ENCODE assay signal across 26 mouse cellular contexts in genomic region chr19:3528646-3529045, GRCm38 (mm10). TPM values are rescaled to one million over a fixed set of nuclear protein-coding genes. Genes with fewer than 3 reads are reported as not detected.
DNase-seq lines count a peak whose midpoint lies in the region; ATAC-seq and TF ChIP-seq lines count a peak whose summit lies in the region.
"Had no signal": no experiment of that assay in that cellular context is flagged by ENCODE, and none has a peak within 500 bp of the region (broad histone marks: within the 10 kb centered on the region; RNA-seq: fewer than 3 reads in every experiment).

No protein-coding gene starts in this region.

- no peaks in the 10 kb centered on the region for H3K9me3 ChIP-seq in kidney, embryonic 15.5 days (replicated peaks)
- H3K9me3 ChIP-seq: G1E; heart, embryonic 13.5 days; hindbrain, embryonic 12.5 days; limb, embryonic 15.5 days; liver, embryonic 15.5 days; midbrain, embryonic 12.5 days had no signal

- H3K36me3 ChIP-seq in kidney, embryonic 15.5 days, result peaks cover 30% of the 10 kb centered on the region

- no peaks in the 10 kb centered on the region for H3K27me3 ChIP-seq in kidney, embryonic 15.5 days
- H3K27me3 ChIP-seq: CH12.LX; heart, embryonic 13.5 days; hindbrain, embryonic 12.5 days; limb, embryonic 15.5 days; liver, embryonic 15.5 days; midbrain, embryonic 12.5 days had no signal

- no peak overlapping the region for H3K27ac ChIP-seq in kidney, embryonic 15.5 days
- no peak overlapping the region for H3K27ac ChIP-seq in gastrocnemius, adult 2 months
- H3K27ac ChIP-seq: heart, adult 2 months; heart, embryonic 13.5 days; hindbrain, embryonic 12.5 days; limb, embryonic 15.5 days; liver, embryonic 15.5 days; midbrain, embryonic 12.5 days had no signal

- no peak overlapping the region for H3K4me3 ChIP-seq in kidney, embryonic 15.5 days (replicated peaks)
- H3K4me3 ChIP-seq in gastrocnemius, adult 2 months, result no peak overlapping the region
- H3K4me3 ChIP-seq: heart, adult 2 months; heart, embryonic 13.5 days; hindbrain, embryonic 12.5 days; left cerebral cortex, adult 2 months; limb, embryonic 15.5 days; liver, embryonic 15.5 days; midbrain, embryonic 12.5 days had no signal

- DNase-seq in kidney, adult 11 months, result peak; percentile 27
- DNase-seq in 3T3-L1 (ENCODE audit: low read depth, low spot score), result peak; percentile 12
- peak; percentile 62 to 81 for DNase-seq in lung, adult 18-20 months
- peak; percentile 48 for DNase-seq in lung, postnatal 10 days
- DNase-seq in liver, result no peak
- no peak for DNase-seq in gastrocnemius, adult 2 months
- DNase-seq in urinary bladder, postnatal 36 days (ENCODE audit: low spot score in 2 of 2), result no peak
- DNase-seq: adrenal gland, postnatal 10 days; B cell, adult 2 months; cerebellum, adult 18-20 months; cerebellum, postnatal 14 days; gastrocnemius, postnatal 25 days; heart, adult 2 months; right cerebral cortex, postnatal 14 days; spleen, adult 18-20 months; thymus, postnatal 36 days had no signal

- no peak for TF ChIP-seq CTCF in gastrocnemius, adult 2 months (IDR thresholded peaks at IDR 0.05)

- no peaks in the 10 kb centered on the region for H3K4me1 ChIP-seq in kidney, embryonic 15.5 days
- H3K4me1 ChIP-seq: hindbrain, embryonic 12.5 days; limb, embryonic 15.5 days; liver, embryonic 15.5 days; midbrain, embryonic 12.5 days had no signal

- H3K4me2 ChIP-seq in kidney, embryonic 15.5 days, result no peak overlapping the region
- H3K4me2 ChIP-seq: heart, embryonic 13.5 days; hindbrain, embryonic 12.5 days; limb, embryonic 15.5 days; liver, embryonic 15.5 days; midbrain, embryonic 12.5 days had no signal

- H3K9ac ChIP-seq in kidney, embryonic 15.5 days, result no peak overlapping the region
- H3K9ac ChIP-seq: heart, embryonic 13.5 days; hindbrain, embryonic 12.5 days; limb, embryonic 15.5 days; liver, embryonic 15.5 days; midbrain, embryonic 12.5 days had no signal

- WGBS in kidney, embryonic 15.5 days, result 79% methylated on average over 4 of the region's 4 CpGs

- intact Hi-C loops in gastrocnemius, adult 2 months (cut with DNase I), result no loop called here

- no peak for ATAC-seq in kidney, embryonic 15.5 days (replicated peaks; ENCODE audit: low FRiP score)
- ATAC-seq: forebrain, embryonic 16.5 days had no signal

RNA-seq across cellular contexts. Expression of gene Ppp6r3, which starts 46.9 kb away (rescaled TPM):
- 62.1 and 66.9 TPM in 2 replicates for polyA plus RNA-seq in kidney, embryonic 15.5 days (2015; fragmentation: Nextera tagmentation; extraction: Ambion mirVana)
- total RNA-seq in gastrocnemius, adult 2 months (2021), result 10 to 100 TPM; 66.1 to 70.5 TPM

Comparison
In these comparisons a context has a peak if more than half of its experiments do, and no peak if none do; other contexts are left out.
1. DNase-seq: peak in kidney, adult 11 months (single experiment), 3T3-L1 (single experiment), lung, adult 18-20 months (2 of 2) and lung, postnatal 10 days (single experiment); none in liver (single experiment), gastrocnemius, adult 2 months (single experiment) and urinary bladder, postnatal 36 days (0 of 2).